Mouse (Mus musculus): Measurements from ENCODE around the gene Rab27a.

Gene Rab27a

GRCm38 (mm10) chr9:73044146-73045079 lies at the start of gene Rab27a:
TSS of gene Rab27a (plus strand) at chr9:73044854.
- peak; percentile 93 for DNase-seq (ENCODE audit: low read depth, low spot score)

DNA sequence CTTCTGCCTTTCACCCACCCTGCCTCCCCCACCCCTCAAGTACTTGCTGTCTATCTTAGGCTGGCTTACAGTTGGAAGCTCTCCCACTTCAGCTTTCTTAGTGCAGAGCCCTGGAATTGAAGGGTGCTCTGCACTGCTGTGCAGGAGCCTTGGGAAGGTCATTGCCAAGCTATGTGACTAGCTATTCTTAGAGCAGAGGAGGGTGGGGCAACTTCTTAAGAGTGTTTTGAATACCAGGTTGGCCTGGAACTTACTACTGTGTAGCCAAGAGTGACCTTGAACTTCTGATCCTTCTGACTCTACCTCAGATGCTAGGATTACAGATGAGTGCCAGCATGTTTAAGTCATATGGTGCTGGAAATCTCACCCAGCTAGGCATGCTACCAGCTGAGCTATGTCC lies 48.5 kb upstream of the Rab27a start:
- no peak for DNase-seq (ENCODE audit: low read depth, low spot score)

DNA sequence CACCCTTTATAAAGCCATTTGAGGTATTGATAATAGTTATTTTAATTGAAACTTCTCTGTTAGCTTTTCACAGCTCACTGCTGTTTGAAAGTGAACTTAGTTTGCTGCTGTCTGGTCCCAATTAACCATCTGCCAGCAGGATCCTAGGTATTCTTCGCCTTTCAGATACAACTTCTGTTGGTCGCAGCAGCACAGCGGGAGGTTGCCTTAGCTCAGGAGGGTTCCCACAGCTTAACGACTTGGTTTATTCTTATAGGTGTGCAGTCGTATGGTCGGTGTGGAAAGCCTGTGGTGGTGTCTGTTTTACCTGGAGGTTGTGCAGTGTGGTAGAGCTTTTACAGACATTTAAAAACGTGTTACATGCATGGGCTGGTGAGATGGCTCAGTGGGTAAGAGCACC lies 47.8 kb upstream of the Rab27a start:
- no peak for DNase-seq (ENCODE audit: low read depth, low spot score)

- no peak for DNase-seq (ENCODE audit: low read depth, low spot score)
These were observed 44.2 kb upstream of the Rab27a start for GRCm38 (mm10) chr9:73000487-73000886.

DNA sequence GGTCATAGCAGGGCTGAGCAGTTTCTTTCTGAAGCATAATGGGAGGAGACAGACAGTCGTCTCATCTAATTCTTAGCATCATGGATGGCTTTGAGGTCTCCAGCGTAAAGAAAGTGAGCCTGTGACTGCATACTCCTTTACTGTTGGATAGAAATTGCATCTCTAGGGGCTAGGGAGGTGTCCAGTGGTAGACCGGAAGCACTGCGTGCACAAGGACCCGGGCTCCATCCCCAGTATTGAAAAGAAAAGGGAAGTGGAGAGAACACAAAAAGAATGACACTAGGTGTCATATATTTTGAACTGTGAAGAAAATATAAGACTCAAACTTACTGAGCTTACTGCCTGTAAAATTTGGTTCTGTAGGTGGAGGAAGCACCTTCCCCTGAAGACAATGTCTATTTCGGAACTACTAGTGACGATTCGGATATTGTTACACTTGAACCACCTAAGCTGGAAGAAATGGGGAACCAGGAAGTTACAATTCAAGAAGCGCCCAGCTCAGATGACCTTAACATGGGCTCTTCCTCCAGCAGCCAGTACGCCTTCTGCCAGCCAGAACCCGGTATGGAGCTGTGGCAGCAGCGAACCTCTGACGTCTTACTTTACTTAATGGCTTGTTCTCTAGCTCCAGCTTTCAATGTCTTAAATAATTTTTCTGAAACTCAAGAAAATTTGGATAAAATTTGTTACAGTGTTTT lies 43.2 kb upstream of the Rab27a start:
- no peak for DNase-seq (ENCODE audit: low read depth, low spot score)

GRCm38 (mm10) chr9:73002177-73002576 lies 42.5 kb upstream of the Rab27a start:
- DNase-seq (ENCODE audit: low read depth, low spot score) = no peak

DNA sequence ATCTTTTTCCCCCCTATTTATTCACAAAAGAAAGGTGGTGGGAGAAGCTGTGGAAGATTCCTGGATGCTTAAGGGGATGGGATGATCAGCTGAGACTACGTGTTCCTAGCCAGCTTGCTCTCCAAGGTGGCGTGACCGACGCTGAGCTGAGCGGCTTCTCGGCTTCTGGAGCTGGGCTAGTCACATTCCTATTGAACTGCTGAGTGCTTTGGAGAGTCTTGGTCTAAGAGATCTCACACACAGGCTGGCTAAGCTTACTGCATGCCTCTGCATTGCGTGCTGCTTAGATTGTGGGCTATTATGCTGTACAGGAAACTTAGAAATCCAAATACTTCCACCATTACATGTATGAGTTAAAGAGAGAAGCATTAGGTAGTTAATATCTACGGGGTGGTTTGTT lies 40.6 kb upstream of the Rab27a start:
- DNase-seq (ENCODE audit: low read depth, low spot score) = no peak

GRCm38 (mm10) chr9:73005106-73005505 lies 39.5 kb upstream of the Rab27a start:
- DNase-seq (ENCODE audit: low read depth, low spot score) = no peak

GRCm38 (mm10) chr9:73006175-73006574 lies 38.5 kb upstream of the Rab27a start:
- no peak for DNase-seq (ENCODE audit: low read depth, low spot score)

DNA sequence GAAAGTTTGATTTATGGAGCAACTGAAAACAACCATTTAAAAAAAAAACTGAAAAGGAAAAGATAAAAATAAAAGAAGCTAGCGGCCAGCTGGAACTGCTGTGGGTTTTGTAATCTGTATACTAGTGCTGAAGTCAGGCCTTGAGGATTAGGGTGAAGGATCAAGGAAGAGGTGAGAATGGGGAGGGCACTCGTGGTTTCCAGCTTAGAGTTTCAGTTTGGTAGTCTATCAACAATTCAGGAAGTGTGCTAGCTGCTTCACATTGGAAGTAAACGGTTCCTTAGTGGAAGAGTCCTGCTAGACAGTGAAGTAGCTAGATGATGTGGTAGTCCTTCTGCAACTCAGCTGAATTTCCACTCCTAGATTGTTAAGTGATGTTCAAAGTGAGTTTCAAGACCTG lies 36.3 kb upstream of the Rab27a start:
- no peak for DNase-seq (ENCODE audit: low read depth, low spot score)

DNA sequence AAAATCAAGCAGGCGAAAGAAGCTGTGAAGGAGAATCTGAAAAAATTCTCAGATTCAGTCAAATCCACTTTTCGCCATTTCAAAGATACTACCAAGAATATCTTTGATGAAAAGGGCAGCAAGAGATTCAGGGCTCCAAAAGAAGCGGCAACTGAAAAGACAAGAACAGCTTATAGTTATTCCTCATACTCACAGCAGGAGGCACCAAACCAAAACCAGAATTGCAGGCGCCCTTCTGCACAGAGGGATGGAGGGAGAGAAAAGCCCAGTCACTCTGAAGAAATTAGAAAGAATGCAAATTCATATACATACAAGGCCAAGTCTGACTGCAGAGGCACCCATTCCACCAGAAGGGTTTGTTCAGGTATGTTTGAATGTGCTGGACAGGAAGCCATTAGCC lies 32.0 kb upstream of the Rab27a start:
- DNase-seq (ENCODE audit: low read depth, low spot score) = no peak

DNA sequence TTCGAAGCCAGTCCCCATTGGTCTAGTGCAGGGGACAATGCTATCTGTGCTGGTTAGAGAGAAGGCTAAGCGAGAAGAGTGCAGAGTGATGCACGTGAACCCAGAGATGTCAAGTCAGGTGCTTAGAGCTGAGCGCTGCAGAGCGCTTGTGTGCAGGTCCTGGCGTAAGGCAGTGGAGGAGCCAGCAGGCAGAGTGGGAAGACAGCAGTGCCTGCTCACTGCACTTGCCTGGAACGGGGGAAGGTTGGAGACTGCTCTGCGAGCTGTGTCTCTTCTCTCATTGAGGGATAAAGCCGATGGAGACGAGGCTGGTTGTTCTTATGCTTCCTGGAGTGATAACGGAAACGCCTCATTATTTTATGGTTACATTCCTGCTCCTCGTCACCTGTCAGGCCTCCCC lies 29.9 kb upstream of the Rab27a start:
- DNase-seq (ENCODE audit: low read depth, low spot score) = peak; percentile 69

DNA sequence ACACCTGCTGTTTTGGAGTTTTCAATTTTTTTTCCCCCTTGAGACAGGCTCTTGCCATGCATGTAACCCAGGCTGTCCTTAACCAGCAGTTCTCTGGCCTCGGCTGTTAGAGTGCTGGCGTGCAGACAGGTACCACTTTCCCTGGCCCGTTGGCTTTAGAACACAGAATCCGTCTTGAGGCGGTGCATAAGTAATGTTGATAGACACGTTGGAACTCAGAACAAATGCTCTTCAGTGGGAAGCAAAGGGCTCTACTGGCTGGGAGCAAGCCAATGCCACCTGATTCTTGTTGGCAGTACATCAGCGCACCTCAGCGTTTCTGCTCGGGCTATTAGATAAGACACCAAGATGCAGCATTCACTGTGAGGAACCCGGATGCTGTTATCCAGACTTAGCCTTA lies 24.8 kb upstream of the Rab27a start:
- peak; percentile 74 for DNase-seq (ENCODE audit: low read depth, low spot score)

DNA sequence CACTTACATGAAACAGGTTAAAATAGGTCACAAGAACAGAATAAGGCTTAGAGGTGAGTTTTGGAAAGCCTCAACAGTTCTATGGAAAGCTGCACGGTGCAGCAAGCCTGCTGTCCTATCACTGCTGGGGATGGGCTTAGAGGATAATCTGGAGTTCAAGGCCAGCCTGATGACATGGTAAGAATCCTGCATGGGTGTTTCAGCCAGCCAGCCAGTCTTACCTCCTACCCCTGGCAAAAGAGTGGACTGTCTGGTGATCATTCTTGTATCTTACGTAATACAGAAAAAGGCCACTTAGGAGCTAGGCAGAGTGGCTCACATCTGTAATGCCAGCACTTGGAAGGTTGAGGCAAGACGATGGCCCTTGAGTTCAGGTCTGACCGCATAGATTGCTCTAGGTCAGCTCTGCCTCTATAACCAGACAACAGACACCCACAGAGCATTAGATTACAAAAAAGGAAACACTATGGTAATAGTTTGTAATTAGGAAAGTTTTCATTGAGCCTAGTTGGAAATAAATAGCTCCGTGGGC lies 24.0 kb upstream of the Rab27a start:
- DNase-seq (ENCODE audit: low read depth, low spot score) = no peak

- peak; percentile 61 for DNase-seq (ENCODE audit: low read depth, low spot score)
These were observed 18.6 kb upstream of the Rab27a start for GRCm38 (mm10) chr9:73025818-73026636.

DNA sequence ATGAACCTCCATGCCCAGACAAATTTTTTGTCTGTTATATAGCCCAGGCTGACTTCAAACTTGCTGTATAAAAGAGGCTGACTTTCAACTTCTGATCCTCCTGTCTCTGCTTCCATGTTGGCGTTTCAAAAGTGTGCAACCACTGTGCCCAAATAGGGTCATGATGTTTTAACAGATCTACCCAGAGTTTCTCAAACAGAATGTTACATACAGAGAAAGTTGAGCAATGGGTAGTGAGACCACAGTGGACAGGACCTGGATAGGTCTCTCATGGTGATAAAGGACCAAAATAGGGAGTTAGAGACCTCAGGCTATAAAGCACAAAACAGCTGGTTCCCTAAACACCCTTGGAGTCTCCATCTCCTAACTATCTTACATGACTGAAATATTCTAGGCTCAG lies 14.2 kb upstream of the Rab27a start:
- DNase-seq (ENCODE audit: low read depth, low spot score) = no peak

- DNase-seq (ENCODE audit: low read depth, low spot score) = peak; percentile 87
These were observed 13.2 kb upstream of the Rab27a start for GRCm38 (mm10) chr9:73031421-73031820.

DNA sequence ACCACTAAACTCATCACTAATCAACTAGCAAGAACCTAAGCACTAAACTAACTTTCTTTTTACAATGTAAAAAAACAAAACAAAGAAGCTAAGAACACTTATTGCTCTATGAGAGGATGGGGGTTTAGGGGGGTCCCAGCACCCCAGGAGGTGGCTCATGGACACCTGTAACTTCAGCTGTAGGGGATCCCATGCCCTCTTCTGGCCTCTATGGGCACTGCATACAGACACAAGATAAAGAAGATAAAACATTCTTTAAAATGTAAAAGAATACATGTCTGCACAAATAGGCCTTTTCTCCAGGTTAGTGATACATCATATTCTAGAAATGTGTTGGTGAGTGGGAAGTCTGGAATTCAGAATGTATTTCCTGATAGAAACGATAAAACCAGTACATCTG lies 11.2 kb upstream of the Rab27a start:
- no peak for DNase-seq (ENCODE audit: low read depth, low spot score)

GRCm38 (mm10) chr9:73039222-73039945 lies 5.3 kb upstream of the Rab27a start:
- DNase-seq (ENCODE audit: low read depth, low spot score) = peak; percentile 98

GRCm38 (mm10) chr9:73040080-73040479 lies 4.6 kb upstream of the Rab27a start, which contains the start of gene Pigb:
TSS of gene Pigb (minus strand) at chr9:73040378.
- DNase-seq (ENCODE audit: low read depth, low spot score) = no peak

GRCm38 (mm10) chr9:73045204-73045603 lies 550 bp downstream of the Rab27a start:
- peak; percentile 50 for DNase-seq (ENCODE audit: low read depth, low spot score)

All from brain, adult 2 months (tissue).